Mouse (Mus musculus): ENCODE results near the gene Plekhm2. TPM values are rescaled to one million over a fixed set of nuclear protein-coding genes. Genes with fewer than 3 reads are reported as not detected.

The Plekhm2 gene
- polyA plus RNA-seq, 1 experiment from 2014 or later = 7.9 TPM

DNA sequence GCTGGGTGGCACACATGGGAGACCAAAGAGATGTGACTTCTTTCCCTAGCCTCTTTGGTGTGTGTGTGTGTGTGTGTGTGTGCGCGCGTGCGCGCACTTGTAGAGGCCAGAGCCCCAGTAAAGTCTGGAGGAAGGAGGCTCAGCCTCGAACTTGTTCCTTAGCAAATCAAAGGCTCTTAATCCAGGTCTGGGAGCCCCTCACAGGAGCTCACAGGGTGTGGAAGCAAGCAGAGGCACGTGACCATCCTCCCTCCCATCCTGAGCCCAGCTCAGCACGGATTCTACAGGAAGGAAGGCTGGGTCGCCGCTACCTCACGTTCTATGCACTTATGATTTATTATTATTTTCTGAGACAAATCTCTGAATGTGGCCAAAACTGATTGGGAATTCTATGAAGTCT is 88.3 kb downstream of the Plekhm2 start:
- no peak overlapping the region for H3K4me2 ChIP-seq (replicated peaks)
- no peaks in the 10 kb centered on the region for H3K9me3 ChIP-seq
- 88% methylated on average over 11 of the region's 11 CpGs for WGBS
- no peak overlapping the region for H3K27ac ChIP-seq
- no peak overlapping the region for H3K9ac ChIP-seq
- peaks cover 18% of the 10 kb centered on the region for H3K4me1 ChIP-seq
- H3K4me3 ChIP-seq = no peak overlapping the region
- ATAC-seq (ENCODE audit: low FRiP score, low read depth) = no peak
- H3K27me3 ChIP-seq = no peaks in the 10 kb centered on the region
- peaks cover 53% of the 10 kb centered on the region for H3K36me3 ChIP-seq

Other genes starting within 250 kb of the Plekhm2 start
- gene Clcnkb, start 248.9 kb downstream of the Plekhm2 start, polyA plus RNA-seq (2015; fragmentation: Nextera tagmentation; extraction: Ambion mirVana) = not detected in 2 replicates
- 0.06 and 0.10 TPM in 2 replicates for gene Hspb7, start 244.1 kb downstream of the Plekhm2 start, polyA plus RNA-seq (2015; fragmentation: Nextera tagmentation; extraction: Ambion mirVana)
- not detected in 2 replicates for gene Srarp, start 228.8 kb downstream of the Plekhm2 start, polyA plus RNA-seq (2015; fragmentation: Nextera tagmentation; extraction: Ambion mirVana)
- gene Zbtb17, start 220.2 kb downstream of the Plekhm2 start, polyA plus RNA-seq (2015; fragmentation: Nextera tagmentation; extraction: Ambion mirVana) = 48.6 and 48.7 TPM in 2 replicates
- gene Spen, start 126.3 kb downstream of the Plekhm2 start, polyA plus RNA-seq (2015; fragmentation: Nextera tagmentation; extraction: Ambion mirVana) = 10.8 and 11.5 TPM in 2 replicates
- 62.4 and 67.7 TPM in 2 replicates for gene Fblim1, start 58.8 kb downstream of the Plekhm2 start, polyA plus RNA-seq (2015; fragmentation: Nextera tagmentation; extraction: Ambion mirVana)
- gene Tmem82, start 46.3 kb downstream of the Plekhm2 start, polyA plus RNA-seq (2015; fragmentation: Nextera tagmentation; extraction: Ambion mirVana) = 0.38 and 0.66 TPM in 2 replicates
- gene Slc25a34, start 41.1 kb downstream of the Plekhm2 start, polyA plus RNA-seq (2015; fragmentation: Nextera tagmentation; extraction: Ambion mirVana) = not detected in 2 replicates
- gene Rsc1a1, start 20.7 kb upstream of the Plekhm2 start, polyA plus RNA-seq (2015; fragmentation: Nextera tagmentation; extraction: Ambion mirVana) = 1.3 TPM in 1 of 2 replicates, not detected in the other
- gene Ddi2, start 58.5 kb upstream of the Plekhm2 start, polyA plus RNA-seq (2015; fragmentation: Nextera tagmentation; extraction: Ambion mirVana) = 21.8 and 23.4 TPM in 2 replicates
- 0.13 TPM in 1 of 2 replicates, not detected in the other for gene Agmat, start 81.8 kb upstream of the Plekhm2 start, polyA plus RNA-seq (2015; fragmentation: Nextera tagmentation; extraction: Ambion mirVana)
- gene Dnajc16, start 126.0 kb upstream of the Plekhm2 start, polyA plus RNA-seq (2015; fragmentation: Nextera tagmentation; extraction: Ambion mirVana) = 3.4 and 3.6 TPM in 2 replicates
- gene Casp9, start 128.7 kb upstream of the Plekhm2 start, polyA plus RNA-seq (2015; fragmentation: Nextera tagmentation; extraction: Ambion mirVana) = 17.1 and 17.2 TPM in 2 replicates
- gene Cela2a, start 161.3 kb upstream of the Plekhm2 start, polyA plus RNA-seq (2015; fragmentation: Nextera tagmentation; extraction: Ambion mirVana) = 0.20 TPM in 1 of 2 replicates, not detected in the other
- gene Ctrc, start 181.5 kb upstream of the Plekhm2 start, polyA plus RNA-seq (2015; fragmentation: Nextera tagmentation; extraction: Ambion mirVana) = not detected in 2 replicates
- 56.9 and 58.7 TPM in 2 replicates for gene Efhd2, start 210.0 kb upstream of the Plekhm2 start, polyA plus RNA-seq (2015; fragmentation: Nextera tagmentation; extraction: Ambion mirVana)

Measured in limb, embryonic 13.5 days (tissue).